Mouse (Mus musculus) E14TG2a.4 (cell line): Measurements from ENCODE around the gene Gns.

Source experiments
- CTCF ChIP-seq: conservative IDR thresholded peaks from 2 replicates; pipeline ENCODE4 v1.5.1; 2014; ENCODE audit warnings: low read length
- NANOG ChIP-seq: IDR thresholded peaks from 2 replicates; pipeline ENCODE4 v1.6.1; 2014; ENCODE audit warnings: borderline replicate concordance, low read length, mixed read lengths
- POU5F1 ChIP-seq: IDR thresholded peaks from 2 replicates; pipeline ENCODE4 v1.6.1; 2014; ENCODE audit warnings: low read length, borderline replicate concordance

DNA sequence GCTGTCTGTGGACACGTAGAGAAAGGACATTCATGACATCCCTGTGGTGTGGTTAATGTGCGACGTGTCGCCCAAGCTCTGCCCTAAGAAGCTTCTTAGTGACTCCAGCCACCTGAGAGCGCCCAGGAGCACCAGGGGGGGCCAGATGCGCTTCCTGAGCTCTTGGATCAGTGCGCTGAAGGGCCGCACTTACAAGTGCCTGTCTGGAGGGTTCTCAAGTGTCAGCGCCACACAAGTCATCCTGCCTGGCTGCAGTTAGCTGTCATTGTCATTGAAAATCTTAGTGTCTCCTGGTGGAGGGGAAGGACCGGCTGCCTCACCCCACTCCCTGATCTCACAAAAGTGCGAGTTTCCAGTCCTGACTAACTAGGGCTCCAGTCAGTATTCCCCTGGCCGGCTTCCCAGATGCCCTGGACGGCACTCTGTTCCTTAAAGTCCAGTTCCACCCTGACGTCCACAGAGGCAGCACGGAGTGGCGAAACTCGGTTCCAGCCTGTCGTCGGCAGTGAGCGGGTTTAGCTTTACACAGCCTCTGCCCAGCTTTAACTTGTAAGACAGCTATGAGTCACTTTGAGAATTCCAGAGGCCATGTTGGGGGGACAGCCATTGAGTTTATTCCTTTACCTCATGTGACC, 30.8 kb downstream of the Gns start:
- TF ChIP-seq CTCF, result no peak
- no peak for TF ChIP-seq NANOG
- no peak for TF ChIP-seq POU5F1
